8 mouse cellular contexts compared by ENCODE assay signal in genomic region chr3:27316559-27317287, GRCm38 (mm10). TPM values are rescaled to one million over a fixed set of nuclear protein-coding genes. Genes with fewer than 3 reads are reported as not detected.
DNase-seq lines count a peak whose midpoint lies in the region; ATAC-seq and TF ChIP-seq lines count a peak whose summit lies in the region.

Tnfsf10 (plus strand) TSS chr3:27317028.

- H3K9me3 ChIP-seq in embryonic facial prominence, embryonic 13.5 days: no peaks in the 10 kb centered on the region
- H3K9me3 ChIP-seq in embryonic facial prominence, embryonic 10.5 days: no peaks in the 10 kb centered on the region
- H3K9me3 ChIP-seq in embryonic facial prominence, embryonic 15.5 days (replicated peaks): no peaks in the 10 kb centered on the region
- H3K9me3 ChIP-seq in stomach, postnatal 0 days (ENCODE audit: control insufficient read depth, low read length): no peaks in the 10 kb centered on the region
- no peaks in the 10 kb centered on the region for H3K9me3 ChIP-seq in neural tube, embryonic 15.5 days (replicated peaks)

- TF ChIP-seq CTCF in kidney, adult 2 months (conservative IDR thresholded peaks at IDR 0.05; ENCODE audit: insufficient read depth, insufficient read length, low read depth, low read length): no peak
- TF ChIP-seq CTCF in stomach, postnatal 0 days (IDR thresholded peaks at IDR 0.05; ENCODE audit: low read depth): no peak

- DNase-seq in embryonic facial prominence, embryonic 10.5 days (ENCODE audit: low spot score): no peak
- peak; percentile 87 for DNase-seq in kidney, adult 2 months
- DNase-seq in lung, postnatal 25 days (ENCODE audit: low spot score): peak; percentile 69
- peak; percentile 48 for DNase-seq in stomach, postnatal 0 days (ENCODE audit: low spot score)
- DNase-seq in frontal cortex, postnatal 25 days (ENCODE audit: low spot score in 2 of 2): no peak

- H3K9ac ChIP-seq in embryonic facial prominence, embryonic 13.5 days: no peak within 1 kb of the TSS
- no peak within 1 kb of the TSS for H3K9ac ChIP-seq in embryonic facial prominence, embryonic 15.5 days
- peak within 1 kb of the TSS; percentile 47 for H3K9ac ChIP-seq in stomach, postnatal 0 days (ENCODE audit: low read length)
- H3K9ac ChIP-seq in neural tube, embryonic 15.5 days (replicated peaks): no peak within 1 kb of the TSS

- peak; percentile 44 for TF ChIP-seq POLR2A in kidney, adult 2 months (IDR thresholded peaks at IDR 0.05; ENCODE audit: low read depth, low read length)

- no peaks in the 10 kb centered on the region for H3K27me3 ChIP-seq in embryonic facial prominence, embryonic 13.5 days
- H3K27me3 ChIP-seq in embryonic facial prominence, embryonic 10.5 days (replicated peaks; ENCODE audit: low read depth, poor library complexity, severe bottlenecking): no peaks in the 10 kb centered on the region
- no peaks in the 10 kb centered on the region for H3K27me3 ChIP-seq in embryonic facial prominence, embryonic 15.5 days
- no peaks in the 10 kb centered on the region for H3K27me3 ChIP-seq in kidney, adult 2 months (replicated peaks; ENCODE audit: control insufficient read depth, insufficient read depth, low read length)
- no peaks in the 10 kb centered on the region for H3K27me3 ChIP-seq in stomach, postnatal 0 days (ENCODE audit: control insufficient read depth, insufficient read depth, low read length)
- H3K27me3 ChIP-seq in neural tube, embryonic 15.5 days (replicated peaks): no peaks in the 10 kb centered on the region

- 0 out of 2 replicates have a peak within 1 kb of the TSS, but pooled peaks have one; percentile 5 for H3K4me2 ChIP-seq in embryonic facial prominence, embryonic 13.5 days
- 0 out of 2 replicates have a peak within 1 kb of the TSS, but pooled peaks have one; percentile 23 for H3K4me2 ChIP-seq in embryonic facial prominence, embryonic 15.5 days (replicated peaks)
- H3K4me2 ChIP-seq in stomach, postnatal 0 days (replicated peaks; ENCODE audit: low read depth): peak within 1 kb of the TSS; percentile 52
- H3K4me2 ChIP-seq in neural tube, embryonic 15.5 days: no peak within 1 kb of the TSS

- no peak within 1 kb of the TSS for H3K4me3 ChIP-seq in embryonic facial prominence, embryonic 13.5 days
- no peak within 1 kb of the TSS for H3K4me3 ChIP-seq in embryonic facial prominence, embryonic 10.5 days
- peak within 1 kb of the TSS; percentile 13 for H3K4me3 ChIP-seq in embryonic facial prominence, embryonic 15.5 days (replicated peaks)
- peak within 1 kb of the TSS; percentile 99 for H3K4me3 ChIP-seq in kidney, adult 2 months (ENCODE audit: insufficient read depth, low read depth, low read length)
- H3K4me3 ChIP-seq in stomach, postnatal 0 days (ENCODE audit: low read depth, low read length): peak within 1 kb of the TSS; percentile 34
- H3K4me3 ChIP-seq in neural tube, embryonic 15.5 days (replicated peaks): no peak within 1 kb of the TSS

- no peak within 1 kb of the TSS for H3K27ac ChIP-seq in embryonic facial prominence, embryonic 13.5 days
- H3K27ac ChIP-seq in embryonic facial prominence, embryonic 10.5 days (replicated peaks): no peak within 1 kb of the TSS
- H3K27ac ChIP-seq in embryonic facial prominence, embryonic 15.5 days (replicated peaks): no peak within 1 kb of the TSS
- peak within 1 kb of the TSS; percentile 100 for H3K27ac ChIP-seq in kidney, adult 2 months (ENCODE audit: insufficient read depth, low read depth, low read length)
- H3K27ac ChIP-seq in stomach, postnatal 0 days (replicated peaks): peak within 1 kb of the TSS; percentile 30; the same call in 1 of the 2 replicates
- H3K27ac ChIP-seq in neural tube, embryonic 15.5 days (replicated peaks): no peak within 1 kb of the TSS

- TF ChIP-seq EP300 in stomach, postnatal 0 days (optimal IDR thresholded peaks at IDR 0.05): no peak

- ATAC-seq in embryonic facial prominence, embryonic 13.5 days (ENCODE audit: insufficient number of reproducible peaks, insufficient read depth, low FRiP score, low TSS enrichment, low read depth): no peak
- ATAC-seq in embryonic facial prominence, embryonic 15.5 days (ENCODE audit: insufficient number of reproducible peaks, low FRiP score, low TSS enrichment, low read depth): no peak
- ATAC-seq in stomach, postnatal 0 days (ENCODE audit: low FRiP score, low TSS enrichment): peak; percentile 70
- no peak for ATAC-seq in neural tube, embryonic 15.5 days (ENCODE audit: low FRiP score)

- H3K4me1 ChIP-seq in embryonic facial prominence, embryonic 13.5 days: peaks cover 4% of the 10 kb centered on the region; the same call in 1 of the 2 replicates
- peaks cover 4% of the 10 kb centered on the region for H3K4me1 ChIP-seq in embryonic facial prominence, embryonic 10.5 days
- H3K4me1 ChIP-seq in embryonic facial prominence, embryonic 15.5 days: no peaks in the 10 kb centered on the region
- H3K4me1 ChIP-seq in kidney, adult 2 months (ENCODE audit: control insufficient read depth, insufficient read depth, low read length): peaks cover 5% of the 10 kb centered on the region; the same call in 1 of the 2 replicates
- no peaks in the 10 kb centered on the region for H3K4me1 ChIP-seq in stomach, postnatal 0 days (replicated peaks; ENCODE audit: control insufficient read depth, insufficient read depth)
- peaks cover 7% of the 10 kb centered on the region; the same call in 1 of the 2 replicates for H3K4me1 ChIP-seq in neural tube, embryonic 15.5 days

- no peaks in the 10 kb centered on the region for H3K36me3 ChIP-seq in embryonic facial prominence, embryonic 13.5 days
- no peaks in the 10 kb centered on the region for H3K36me3 ChIP-seq in embryonic facial prominence, embryonic 10.5 days (replicated peaks)
- no peaks in the 10 kb centered on the region for H3K36me3 ChIP-seq in embryonic facial prominence, embryonic 15.5 days
- no peaks in the 10 kb centered on the region for H3K36me3 ChIP-seq in kidney, adult 2 months (ENCODE audit: control insufficient read depth, insufficient read depth, low read length)
- no peaks in the 10 kb centered on the region for H3K36me3 ChIP-seq in stomach, postnatal 0 days (ENCODE audit: control insufficient read depth, insufficient read depth, low read length)
- H3K36me3 ChIP-seq in neural tube, embryonic 15.5 days: no peaks in the 10 kb centered on the region

- WGBS in embryonic facial prominence, embryonic 13.5 days: 73% methylated on average over 9 of the region's 9 CpGs
- WGBS in embryonic facial prominence, embryonic 10.5 days: 72% methylated on average over 9 of the region's 9 CpGs
- WGBS in embryonic facial prominence, embryonic 15.5 days: 65% methylated on average over 9 of the region's 9 CpGs
- WGBS in kidney, adult 2 months: 30% methylated on average over 9 of the region's 9 CpGs
- 53% methylated on average over 9 of the region's 9 CpGs for WGBS in stomach, postnatal 0 days
- 77% methylated on average over 9 of the region's 9 CpGs for WGBS in neural tube, embryonic 15.5 days

RNA-seq across cellular contexts. Expression of gene Tnfsf10, which starts in this region (rescaled TPM):
- polyA plus RNA-seq in embryonic facial prominence, embryonic 13.5 days (2015; fragmentation: Nextera tagmentation; extraction: Ambion mirVana): 0.07 and 0.08 TPM in 2 replicates
- polyA plus RNA-seq in embryonic facial prominence, embryonic 10.5 days (2016; fragmentation: Nextera tagmentation; extraction: Ambion mirVana): not detected in 2 replicates
- polyA plus RNA-seq in embryonic facial prominence, embryonic 15.5 days (2015; fragmentation: Nextera tagmentation; extraction: Ambion mirVana): 0.23 and 0.28 TPM in 2 replicates
- 11.5 and 12.8 TPM in 2 replicates for polyA plus RNA-seq in kidney, adult 2 months (2012; rRNA removed)
- polyA plus RNA-seq in stomach, postnatal 0 days (2015; fragmentation: Nextera tagmentation; extraction: Ambion mirVana): 0.30 and 0.39 TPM in 2 replicates
- 0.09 and 0.75 TPM in 2 replicates for polyA plus RNA-seq in neural tube, embryonic 15.5 days (2015; fragmentation: Nextera tagmentation; extraction: Ambion mirVana)

Comparison
In these comparisons a context has a peak if more than half of its experiments do, and no peak if none do; other contexts are left out.
1. H3K4me3 ChIP-seq: peak in embryonic facial prominence, embryonic 15.5 days (single experiment) and kidney, adult 2 months (single experiment); none in embryonic facial prominence, embryonic 13.5 days (single experiment), embryonic facial prominence, embryonic 10.5 days (single experiment) and neural tube, embryonic 15.5 days (single experiment).
2. Peak in DNase-seq, ATAC-seq, H3K4me3 ChIP-seq, H3K27ac ChIP-seq, H3K9ac ChIP-seq and H3K4me2 ChIP-seq in stomach, postnatal 0 days; RNA of the gene not detected or under 1 TPM.
3. DNase-seq: peak in kidney, adult 2 months (single experiment) and lung, postnatal 25 days (single experiment); none in embryonic facial prominence, embryonic 10.5 days (single experiment) and frontal cortex, postnatal 25 days (0 of 2).